Mouse (Mus musculus): ENCODE data around the gene Adamts7.

GRCm38 (mm10) chr9:90135963-90136677, 26.7 kb upstream of the Adamts7 start:
- TF ChIP-seq POLR2A (IDR thresholded peaks at IDR 0.05; ENCODE audit: insufficient read length, low read depth) = no peak
- TF ChIP-seq CEBPB (IDR thresholded peaks at IDR 0.05; ENCODE audit: insufficient read depth, poor library complexity, severe bottlenecking) = no peak
- no peak for TF ChIP-seq TCF12 (IDR thresholded peaks at IDR 0.05; ENCODE audit: insufficient read depth, poor library complexity, severe bottlenecking)
- no peak for TF ChIP-seq MAX (IDR thresholded peaks at IDR 0.05; ENCODE audit: low read depth)
- no peak for TF ChIP-seq MYOG (IDR thresholded peaks at IDR 0.05; ENCODE audit: control insufficient read depth in 1 of 3, insufficient read depth in 1 of 3, insufficient read length in 2 of 3, low read depth in 2 of 3)
- TF ChIP-seq POLR2AphosphoS2 (IDR thresholded peaks at IDR 0.05; ENCODE audit: insufficient read length, low read depth) = no peak
- TF ChIP-seq TCF3 (IDR thresholded peaks at IDR 0.05; ENCODE audit: insufficient read length, low read depth) = no peak

Measured in myocyte (in vitro differentiated cells).